Mouse (Mus musculus): Measurements from ENCODE around the gene Ndufv1. TPM values are rescaled to one million over a fixed set of nuclear protein-coding genes. Genes with fewer than 3 reads are reported as not detected.
"Not testable (repeated sequence)": the region's sequence is repeated elsewhere in the genome, so short reads cannot be mapped to it uniquely, and the experiment has no call there.

The Ndufv1 gene
- polyA plus RNA-seq (2017; shearing (Covaris generic)) = 100 to 1,000 TPM; 129 to 134 TPM

DNA sequence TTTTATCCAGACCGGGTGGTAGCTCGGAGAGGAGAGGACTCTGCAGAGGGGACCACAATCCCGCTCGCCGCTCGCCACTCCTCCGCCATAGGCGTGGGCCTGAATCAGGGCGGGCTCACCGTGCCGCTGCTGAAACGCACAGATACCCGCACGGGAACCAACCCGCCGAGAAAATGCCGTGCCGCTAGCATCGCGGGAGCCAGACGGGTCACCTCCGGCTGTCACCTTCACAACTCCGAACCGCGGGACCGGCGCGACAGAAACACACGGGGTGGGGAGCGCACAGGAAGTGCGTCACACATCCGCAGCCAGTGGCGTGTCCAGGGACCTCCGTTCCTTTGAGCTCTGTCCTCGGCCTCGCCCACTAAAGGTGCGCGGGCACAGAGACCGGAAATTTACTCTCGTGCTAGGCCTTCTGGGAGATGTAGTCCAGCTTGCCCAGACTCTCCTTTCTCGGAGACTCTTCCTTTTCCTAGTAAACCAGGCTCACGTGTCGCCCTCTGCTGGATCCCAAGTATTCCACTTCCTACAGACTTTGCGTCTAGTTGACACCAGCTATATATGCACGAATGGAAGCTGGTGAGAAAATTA lies at the start of gene Ndufv1:
Gene Ndufv1, minus strand, starts transcription at position 375 of the 591 bp plus-strand sequence.
- peak; percentile 98 for ATAC-seq

DNA sequence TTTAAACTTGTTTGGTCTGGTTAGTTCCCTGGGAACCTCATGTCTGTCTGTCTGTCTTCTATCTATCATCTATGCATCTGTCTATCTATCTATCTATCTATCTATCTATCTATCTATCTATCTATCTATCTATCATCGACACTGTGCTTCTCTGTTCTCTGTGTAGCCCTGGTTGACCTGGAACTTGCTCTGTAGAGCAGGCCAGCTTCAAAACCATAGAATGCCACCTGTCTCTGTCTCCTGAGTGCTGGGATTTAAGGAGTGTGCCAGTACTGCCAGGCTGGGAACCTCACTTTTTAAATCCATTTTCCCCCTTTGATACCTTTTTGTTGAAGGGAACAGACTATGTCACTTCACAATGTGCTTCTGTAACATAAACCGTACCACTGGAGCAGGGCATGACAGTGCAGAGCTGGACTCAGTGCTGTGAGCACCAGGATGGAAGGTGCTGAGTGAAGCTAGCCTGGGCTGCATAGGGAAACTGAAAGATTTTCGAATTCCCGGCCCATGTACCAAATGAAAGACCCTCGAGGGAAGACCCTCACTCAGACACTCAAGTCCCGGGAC lies 48.4 kb upstream of the Ndufv1 start:
- no peak for ATAC-seq

DNA sequence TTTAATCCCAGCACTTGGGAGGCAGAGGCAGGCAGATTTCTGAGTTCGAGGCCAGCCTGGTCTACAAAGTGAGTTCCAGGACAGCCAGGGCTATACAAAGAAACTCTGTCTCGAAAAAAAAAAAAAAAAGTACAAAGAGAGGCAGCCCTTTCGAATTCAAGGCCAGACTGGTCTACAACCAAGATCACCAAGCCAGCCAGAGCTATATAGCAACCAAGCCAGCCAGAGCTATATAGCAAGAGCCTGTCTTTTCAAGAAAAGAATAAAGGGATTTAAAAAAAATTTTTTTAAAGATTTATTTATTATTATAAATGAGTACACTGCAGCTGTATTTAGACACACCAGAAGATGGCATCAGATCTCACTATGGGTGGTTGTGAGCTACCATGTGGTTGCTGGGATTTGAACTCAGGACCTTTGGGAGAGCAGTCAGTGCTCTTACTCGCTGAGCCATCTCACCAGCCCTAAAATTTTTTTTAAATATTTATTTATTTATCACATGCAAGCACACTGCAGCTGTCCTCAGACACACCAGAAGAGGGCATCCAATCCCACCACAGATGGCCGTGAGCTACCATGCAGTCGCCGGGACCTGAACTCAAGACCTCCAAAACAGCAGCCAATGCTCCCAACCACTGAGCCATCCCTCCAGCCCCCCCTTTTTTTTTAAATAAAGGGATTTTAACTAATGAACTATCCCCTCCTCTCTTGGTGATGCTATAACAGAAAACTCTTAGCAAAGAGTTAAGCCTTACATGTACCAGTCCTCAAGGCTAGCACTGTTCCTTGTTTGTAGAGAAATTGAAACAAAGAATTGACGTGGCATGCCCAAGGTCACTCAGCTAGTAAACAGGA lies 47.7 kb upstream of the Ndufv1 start:
- ATAC-seq = not testable (repeated sequence)

DNA sequence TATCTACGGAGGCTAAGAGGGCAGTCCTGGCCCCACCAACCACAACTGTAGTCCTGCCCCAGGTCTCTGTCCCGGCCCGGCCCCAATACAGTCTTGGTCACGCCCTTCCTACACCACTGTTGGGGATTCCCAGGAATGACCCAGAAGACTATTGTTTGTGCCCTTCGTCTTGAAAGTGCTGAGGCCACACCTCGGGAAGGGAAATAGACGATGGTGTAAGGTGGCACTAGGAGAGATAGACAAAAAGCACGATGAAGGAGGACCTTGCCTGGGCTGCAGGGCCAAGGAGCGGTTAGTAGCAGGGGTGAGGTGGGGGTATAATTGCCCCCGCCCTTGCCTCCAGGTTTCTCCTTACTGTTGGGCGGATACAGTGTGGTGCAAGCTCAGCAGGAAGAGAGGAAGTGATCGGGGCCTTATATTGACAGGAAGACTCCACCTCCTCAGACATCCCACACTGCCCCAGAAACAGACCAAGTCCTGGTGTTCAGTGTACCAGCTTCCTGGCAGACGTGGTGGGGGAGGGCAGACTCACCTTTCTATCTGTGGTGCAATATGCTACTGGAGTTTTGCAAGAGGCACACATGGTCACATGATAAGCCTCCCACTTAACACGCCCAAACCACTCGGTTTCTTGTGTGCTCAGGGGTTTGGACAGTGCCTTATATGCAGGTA lies 46.6 kb upstream of the Ndufv1 start, which contains the start of gene Gstp3:
Gene Gstp3, minus strand, starts transcription at position 501 of the 672 bp plus-strand sequence.
- ATAC-seq = peak; percentile 86

DNA sequence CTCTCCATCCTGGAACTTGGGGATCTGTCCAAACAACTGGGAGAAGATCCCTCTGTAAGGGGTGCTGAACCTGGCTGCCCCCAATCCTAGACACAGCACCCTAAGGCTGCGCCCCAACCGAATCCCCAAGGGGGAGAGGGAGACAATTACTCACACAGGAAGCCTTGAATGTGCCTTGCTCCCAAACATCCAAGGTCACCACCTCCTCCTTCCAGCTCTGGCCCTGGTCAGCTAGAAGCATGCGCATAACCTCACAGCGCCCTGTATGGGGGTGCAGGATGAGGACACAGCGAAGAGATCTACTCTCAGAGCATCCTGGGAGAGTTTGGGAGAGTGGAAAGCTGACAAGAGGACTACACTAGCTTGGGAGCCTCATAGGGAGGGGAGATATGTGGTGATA lies 46.0 kb upstream of the Ndufv1 start:
- ATAC-seq = no peak

DNA sequence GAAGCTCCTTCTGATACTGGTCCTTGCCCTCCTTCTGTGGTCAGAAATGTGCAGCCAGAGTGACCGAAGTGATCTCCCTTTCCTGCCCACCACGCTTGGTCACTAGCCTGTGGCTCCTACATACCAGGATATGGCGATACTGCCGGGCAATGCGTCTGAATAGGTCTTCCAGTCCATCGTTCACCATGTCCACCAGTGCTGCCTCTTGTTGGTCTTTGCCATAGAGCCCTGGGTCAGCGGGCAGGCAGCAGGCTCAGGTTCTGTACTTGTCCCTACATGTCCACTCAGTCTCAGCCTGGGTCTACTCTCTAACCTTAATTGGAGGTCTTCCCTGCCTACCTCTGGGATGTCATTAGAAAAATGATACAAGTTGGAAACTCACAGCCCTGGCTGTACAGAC lies 45.4 kb upstream of the Ndufv1 start:
- ATAC-seq = no peak

DNA sequence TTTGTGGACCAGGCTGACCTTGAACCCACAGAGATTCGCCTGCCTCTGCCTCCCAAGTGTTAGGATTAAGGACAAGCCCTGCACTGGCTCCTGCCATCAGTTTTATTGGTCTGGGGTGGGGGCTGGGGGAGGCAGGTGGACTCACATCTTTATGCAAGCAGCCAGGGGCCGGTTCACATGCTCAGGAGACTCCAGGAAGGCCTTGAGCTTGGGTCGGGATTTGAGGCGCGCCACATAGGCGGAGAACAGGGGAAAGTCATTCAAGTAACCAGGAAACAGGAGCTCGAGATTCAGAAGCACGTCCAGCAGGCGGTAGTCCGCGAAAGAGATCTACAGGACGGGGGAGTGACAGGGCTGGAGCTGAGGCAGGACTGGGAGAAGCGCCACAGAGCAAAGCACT lies 44.8 kb upstream of the Ndufv1 start:
- no peak for ATAC-seq

DNA sequence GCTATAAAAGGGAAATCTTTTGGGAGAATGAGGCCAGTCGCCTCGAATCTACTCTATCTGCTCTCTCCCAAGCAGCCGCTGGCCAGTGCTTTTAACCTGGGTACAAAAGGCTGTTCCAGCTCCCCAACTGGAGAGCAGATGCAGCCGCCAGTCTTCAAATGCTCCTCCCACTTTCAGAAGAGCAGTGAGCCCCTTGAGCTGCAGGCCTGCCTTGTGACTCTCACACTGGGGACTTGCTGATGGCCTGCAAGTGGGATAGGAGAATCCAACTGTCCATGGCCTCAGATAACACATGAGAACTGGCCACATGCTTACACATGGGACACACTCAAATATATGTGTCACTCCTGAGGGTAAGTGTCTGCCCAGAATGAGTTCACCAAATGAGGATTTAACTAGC lies 44.1 kb upstream of the Ndufv1 start:
- ATAC-seq = no peak

DNA sequence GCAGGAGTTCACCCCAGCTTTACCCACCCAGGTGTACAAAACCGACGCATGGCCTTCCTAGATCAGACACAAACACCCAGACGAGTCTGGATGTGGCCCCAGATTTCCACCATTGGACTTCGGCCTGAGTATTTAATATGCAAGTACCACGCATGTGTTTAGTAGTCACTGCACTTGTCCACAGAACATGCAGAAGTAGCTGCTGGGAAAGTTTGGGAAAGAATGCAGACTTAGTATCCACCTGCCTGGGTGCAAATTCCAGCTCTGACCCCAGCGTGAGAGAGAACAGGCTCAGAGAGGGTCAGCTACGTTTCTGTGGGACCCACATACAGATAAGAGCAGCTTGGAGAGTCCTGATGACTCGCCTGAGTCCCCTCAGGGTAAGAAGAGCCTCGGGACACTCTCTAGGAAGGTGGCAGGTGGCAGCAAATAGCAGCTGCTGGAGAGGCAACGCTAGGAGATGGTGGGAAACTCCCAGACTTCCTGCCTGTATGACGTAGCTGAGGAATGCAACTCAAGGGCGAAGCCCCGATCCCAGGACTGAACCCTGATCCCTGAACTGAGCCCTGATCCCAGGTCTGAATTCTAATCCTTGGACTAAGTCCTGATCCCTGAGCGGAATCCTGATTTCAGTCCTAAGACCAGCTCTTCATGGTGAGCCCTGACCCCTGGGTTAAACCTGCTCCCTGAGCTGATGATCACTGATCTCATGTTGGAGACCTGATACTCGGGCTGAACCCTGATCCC lies 43.5 kb upstream of the Ndufv1 start:
- ATAC-seq = no peak

DNA sequence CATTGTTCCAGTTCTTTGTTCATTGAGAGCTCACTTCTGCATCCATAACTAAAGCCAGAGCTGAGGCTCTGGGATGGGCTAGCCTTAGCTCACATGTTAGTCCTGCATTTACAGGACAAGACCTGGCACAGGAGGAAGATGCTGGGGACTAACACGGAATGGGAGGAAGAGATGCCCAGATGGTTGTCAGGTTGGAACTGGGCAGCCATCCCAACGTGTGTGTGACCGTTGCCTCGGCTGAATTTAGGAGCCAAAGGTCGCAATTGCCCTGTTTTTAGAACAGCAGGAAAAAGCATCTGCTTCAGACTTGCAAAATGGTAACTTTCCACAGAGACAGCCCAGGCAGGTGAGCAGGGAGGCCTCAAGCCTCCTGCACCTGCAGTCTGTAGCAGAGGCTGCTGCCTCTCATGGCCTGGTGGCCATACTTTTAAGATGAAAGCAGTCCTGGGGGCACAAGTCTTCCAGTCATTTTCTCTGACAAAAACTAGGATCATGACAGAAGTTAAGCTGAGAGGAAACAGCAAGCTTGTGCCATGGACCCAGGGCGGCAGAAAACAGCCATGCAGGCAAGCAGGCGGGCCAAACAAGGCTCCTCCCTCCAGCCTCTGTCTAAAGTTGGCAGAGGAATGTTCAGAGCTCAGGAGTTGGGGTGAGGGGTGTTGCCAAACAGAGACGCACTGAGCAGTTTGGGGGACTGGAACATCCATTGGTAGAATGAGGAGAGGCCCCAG lies 42.8 kb upstream of the Ndufv1 start:
- ATAC-seq = no peak

DNA sequence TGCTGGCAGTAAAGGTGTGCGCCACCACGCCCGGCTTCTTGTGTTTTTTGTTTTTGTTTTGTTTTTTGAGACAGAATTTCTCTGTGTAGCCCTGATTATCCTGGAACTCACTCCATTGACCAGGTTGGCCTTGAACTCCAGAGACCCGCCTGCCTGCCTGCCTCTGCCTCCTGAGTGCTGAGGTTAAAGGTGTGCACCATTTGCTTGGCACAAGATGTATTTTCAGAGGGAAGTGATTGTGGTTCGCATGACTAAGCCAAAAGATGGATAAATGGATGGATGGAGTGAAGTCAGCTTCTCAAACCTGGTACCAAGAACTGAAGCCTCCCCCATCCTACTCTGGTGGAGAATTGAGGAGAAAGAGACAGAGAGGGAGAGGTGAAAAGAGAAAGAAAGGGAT lies 42.0 kb upstream of the Ndufv1 start:
- ATAC-seq = no peak

DNA sequence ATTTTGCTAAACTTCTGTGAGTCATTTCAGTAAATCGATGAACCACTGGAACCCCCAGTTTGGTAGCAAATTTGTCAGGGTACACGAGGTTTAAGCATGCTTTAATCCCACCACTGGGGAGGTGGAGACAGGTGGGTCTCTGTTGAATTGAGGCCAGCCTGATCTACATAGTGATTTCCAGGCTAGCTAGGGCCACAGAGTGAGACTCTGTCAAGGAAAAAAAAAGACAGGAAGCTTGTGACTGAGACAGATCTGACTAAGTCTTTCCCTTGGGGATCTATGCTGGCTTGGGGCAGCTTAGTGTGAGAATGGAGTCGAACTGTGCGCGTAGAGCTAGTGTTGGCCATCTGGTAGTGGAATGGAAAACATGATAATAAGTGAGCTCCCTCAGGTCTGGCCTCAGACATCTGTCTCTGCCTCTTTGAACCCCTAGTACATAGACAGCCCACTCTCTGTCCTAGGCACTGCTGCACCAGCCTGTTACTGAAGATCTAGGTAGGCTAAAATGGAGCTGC lies 40.0 kb upstream of the Ndufv1 start:
- ATAC-seq = peak; percentile 63

DNA sequence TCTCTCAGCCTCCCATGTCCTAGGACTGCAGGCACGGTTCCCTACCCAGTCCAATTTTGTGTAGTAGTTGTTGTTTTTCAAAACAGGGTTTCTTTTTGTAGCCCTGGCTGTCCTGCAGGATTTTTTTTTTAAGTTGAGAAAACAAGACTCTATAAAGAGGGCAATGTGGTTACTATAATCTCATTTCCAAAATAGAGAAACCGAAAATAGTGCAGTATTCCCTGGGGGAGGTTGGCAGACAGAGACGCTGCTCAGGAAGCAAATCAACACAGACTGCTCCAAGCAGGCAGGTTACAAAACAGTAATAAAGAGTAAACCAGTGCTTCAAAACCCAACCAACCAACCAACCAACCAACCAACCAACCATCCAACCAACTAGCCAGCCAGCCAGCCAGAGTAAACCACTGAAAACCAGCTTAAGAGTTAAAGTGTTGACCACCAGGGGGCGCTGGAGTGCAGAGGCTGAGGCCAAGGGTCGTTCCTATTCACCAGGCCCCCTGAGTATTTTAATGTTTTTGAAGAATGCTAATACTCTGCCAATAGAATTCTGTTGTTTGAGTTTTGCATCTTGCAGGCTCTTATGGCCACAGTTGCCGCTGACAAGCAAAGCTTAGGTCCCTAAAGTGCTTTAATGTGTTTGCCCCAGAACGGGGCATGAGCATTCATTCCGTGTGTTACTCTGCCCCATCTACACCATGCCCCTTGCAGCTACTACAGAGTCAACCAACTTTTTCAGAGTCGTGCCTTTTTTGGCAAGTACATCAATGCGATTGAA lies 39.3 kb upstream of the Ndufv1 start:
- ATAC-seq = peak; percentile 55

DNA sequence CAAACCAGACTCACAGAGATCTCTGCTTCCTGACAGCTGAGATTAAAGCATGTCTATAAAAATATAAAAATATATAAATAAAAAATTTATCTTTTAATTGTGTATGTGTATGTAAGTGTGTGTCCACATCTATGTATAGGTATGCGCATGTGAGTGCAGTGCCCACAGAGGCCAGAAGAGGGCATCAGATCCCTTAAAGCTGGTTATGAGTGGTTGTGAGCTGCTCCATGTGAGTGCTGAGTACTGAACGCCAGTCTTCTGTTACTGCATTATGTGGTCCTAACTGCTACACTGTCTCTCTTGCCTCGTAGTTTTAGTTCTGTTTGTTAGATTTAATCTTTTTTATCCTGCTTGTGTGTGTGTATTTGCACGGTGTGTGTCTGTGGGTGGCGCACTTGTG lies 38.4 kb upstream of the Ndufv1 start:
- no peak for ATAC-seq

DNA sequence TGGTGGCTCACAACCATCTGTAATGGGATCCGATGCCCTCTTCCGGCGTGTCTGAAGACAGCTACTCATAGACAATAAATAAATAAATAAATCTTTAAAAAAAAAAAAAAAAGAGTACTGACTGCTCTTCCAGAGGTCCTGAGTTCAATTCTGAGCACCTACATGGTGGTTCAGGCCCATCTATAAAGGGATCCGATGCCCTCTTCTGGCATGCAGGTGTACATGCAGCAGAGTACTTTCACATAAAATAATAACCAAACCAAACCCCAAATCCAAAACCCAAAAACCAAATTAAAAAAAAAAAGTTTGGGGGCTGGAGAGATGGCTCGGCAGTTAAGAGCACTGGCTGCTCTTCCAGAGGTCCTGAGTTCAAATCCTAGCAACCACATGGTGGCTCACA lies 36.5 kb upstream of the Ndufv1 start:
- ATAC-seq = not testable (repeated sequence)

DNA sequence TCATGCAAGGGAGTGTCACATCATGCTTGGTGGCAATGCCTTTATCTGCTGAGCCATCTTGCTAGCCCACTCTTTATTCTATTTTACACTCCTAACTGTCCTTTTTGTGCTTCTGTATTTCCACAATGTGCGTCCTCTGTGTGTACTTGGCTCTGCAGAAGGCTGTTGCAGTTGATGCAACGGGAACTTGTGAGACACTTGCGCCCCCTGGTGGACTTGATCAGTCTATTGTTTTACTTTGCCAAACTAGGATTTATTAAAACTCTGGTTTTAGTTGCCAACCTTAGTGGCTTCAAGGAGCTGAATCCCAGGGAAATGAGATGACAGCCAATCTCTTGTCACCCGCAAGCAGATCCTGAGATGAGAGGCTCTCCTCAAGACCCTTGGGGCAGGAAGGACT lies 35.3 kb upstream of the Ndufv1 start:
- no peak for ATAC-seq

DNA sequence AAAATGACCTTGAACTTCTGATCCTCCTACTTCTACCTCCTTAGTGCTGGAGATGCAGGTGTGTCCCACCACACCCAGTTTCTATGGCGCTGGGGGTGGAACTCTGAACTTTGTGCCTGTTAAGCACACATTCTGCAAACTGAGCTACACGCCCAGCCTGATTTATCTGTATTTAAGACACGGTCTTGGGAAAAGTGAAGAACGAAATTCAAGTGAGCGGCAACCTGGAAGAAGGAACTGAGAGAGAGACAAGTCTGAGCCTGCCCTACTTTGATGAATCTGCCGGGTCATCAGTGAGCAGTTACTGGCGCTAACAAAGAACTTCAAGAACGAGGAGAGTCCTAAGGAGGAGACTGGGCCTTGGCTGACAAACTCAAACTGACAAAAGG lies 34.3 kb upstream of the Ndufv1 start:
- no peak for ATAC-seq

DNA sequence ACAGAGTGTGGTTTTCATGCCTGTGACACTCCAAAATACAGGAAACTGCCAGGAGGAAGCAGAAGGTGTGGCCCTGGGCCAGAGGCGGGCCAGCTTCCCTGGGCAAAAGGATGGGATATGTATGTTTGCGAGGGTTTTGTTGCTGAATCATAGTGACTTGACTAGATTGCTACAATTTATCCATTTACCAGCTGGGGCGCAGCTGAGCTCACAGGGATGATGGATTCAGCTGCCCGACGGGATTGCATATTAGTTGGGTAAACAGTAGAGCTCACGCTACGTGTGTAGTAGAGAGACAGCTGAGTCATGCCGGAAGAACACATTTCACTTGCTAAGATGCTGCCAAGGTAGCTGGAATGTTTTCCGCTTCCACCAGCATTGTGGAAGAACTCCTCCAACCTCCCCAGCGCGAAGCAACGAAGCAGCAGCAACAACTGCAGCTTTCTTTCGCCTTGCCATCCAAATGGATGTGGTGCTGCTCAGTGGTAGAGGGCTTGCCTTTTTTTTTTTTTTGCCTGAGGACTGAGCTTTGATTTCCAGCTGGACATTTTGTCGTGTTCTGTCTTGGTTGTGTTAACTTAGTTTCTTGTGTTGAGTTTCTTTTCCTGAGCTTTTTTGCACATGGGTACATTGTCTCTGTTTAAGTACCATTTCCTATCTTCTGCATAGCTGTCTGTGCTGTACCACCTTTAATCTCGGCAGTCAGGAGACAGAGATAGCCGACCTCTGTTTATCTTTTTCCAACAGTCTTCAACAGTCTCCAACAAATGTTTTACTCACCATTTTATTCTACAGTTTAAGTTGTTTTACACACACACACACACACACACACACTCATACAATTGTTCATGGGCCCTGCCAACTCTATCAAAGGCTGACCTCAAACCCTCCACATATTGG lies 33.6 kb upstream of the Ndufv1 start, which contains the start of gene Gstp2:
Gene Gstp2, minus strand, starts transcription at position 58 of the 900 bp plus-strand sequence.
- ATAC-seq = no peak

DNA sequence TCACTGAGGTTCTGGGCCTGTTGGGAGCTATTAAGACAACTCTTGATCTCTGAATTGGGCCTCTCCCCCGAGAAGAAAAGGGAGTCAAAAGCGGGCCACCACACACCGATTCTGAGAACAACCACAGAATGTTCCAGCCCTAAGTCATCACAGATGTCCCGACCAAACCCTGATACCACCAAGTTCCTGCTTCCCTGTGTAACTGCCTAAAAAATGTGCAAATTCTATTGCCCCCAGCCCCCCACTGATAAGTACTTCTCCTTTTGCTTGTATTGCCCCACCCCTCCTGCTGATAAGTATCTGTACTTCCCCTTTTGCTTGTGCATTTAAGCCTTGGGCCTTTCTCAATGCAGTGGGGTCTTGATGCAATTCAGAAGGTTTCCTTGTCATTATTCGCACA lies 31.5 kb upstream of the Ndufv1 start:
- ATAC-seq = not testable (repeated sequence)

DNA sequence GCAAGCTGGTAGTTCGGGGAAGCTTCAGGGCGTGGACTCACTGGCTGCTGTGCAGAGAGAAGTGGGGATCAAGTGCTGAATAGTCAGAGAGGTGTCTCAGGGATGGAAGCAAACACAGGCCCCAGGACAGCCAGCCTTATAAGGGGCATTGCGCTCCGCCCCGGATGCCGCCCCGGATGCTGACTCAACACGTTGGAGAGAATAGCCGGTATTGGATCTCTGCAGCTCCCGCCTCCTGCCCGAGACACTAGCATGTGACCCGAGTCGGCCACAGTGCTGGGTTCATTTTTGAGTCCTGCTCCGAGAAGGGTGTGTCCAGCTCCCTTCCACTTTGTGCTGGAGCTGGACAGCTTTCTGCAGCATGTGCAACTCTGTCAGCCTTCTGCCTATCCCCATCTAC lies 29.5 kb upstream of the Ndufv1 start:
- ATAC-seq = no peak
